Mouse (Mus musculus): Measurements from ENCODE around the gene Ulk3. TPM values are rescaled to one million over a fixed set of nuclear protein-coding genes. Genes with fewer than 3 reads are reported as not detected.

Ulk3 gene
- total RNA-seq, 2 experiments from 2014 or later, result 36.3 to 37.1 TPM

DNA sequence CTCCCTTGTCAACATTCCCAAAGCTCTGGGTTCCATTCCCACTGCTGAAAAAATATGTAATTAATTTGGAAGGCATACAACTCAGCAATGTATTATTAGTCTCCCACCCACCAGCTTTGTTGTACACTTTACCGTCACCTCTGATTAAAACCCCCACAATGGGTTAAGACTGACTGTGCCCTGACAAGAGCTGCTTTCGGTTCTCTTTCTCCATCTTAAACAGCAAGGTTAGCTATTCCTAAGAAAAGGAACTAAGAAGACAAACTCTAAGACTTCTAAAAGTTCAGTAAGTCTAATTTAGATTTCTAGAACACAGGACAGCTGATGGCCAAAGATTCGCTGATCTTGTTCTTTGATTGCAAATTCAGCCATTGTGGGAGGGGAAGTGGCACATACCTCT, 32.0 kb upstream of the Ulk3 start:
- DNase-seq (ENCODE audit: extremely low spot score in 1 of 2, low spot score in 2 of 2), result no peak
- H3K4me3 ChIP-seq, result no peak overlapping the region
- no peak overlapping the region; the same call in 1 of the 2 replicates for H3K27ac ChIP-seq
- no peak for TF ChIP-seq CTCF (IDR thresholded peaks at IDR 0.05)
- intact Hi-C loops (cut with DNase I), result no loop called here

DNA sequence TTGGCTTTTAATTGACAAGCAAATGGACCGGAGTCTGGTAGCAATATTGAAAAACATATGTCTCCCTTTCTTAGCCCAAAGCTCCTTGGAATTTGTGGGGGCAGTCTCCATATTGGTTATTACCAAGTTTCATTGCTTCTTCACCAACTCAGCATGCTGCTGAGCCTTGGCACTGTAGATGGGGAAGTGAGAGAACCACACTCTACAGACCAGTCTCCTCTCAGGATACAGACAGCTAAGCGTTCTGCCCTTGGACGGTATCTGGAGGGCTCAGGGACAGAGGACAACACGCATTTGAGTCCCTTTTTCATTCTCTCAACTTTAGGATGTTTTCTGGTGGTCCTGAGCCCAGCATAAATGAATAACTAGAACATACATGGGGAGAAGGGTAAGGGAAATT, 30.6 kb upstream of the Ulk3 start:
- Histone ChIP-seq H3K4me3 (no peak overlapping the region), H3K27ac (no peak overlapping the region)
- TF ChIP-seq CTCF (IDR thresholded peaks at IDR 0.05), result no peak
- intact Hi-C loops (cut with DNase I), result no loop called here
- no peak for DNase-seq (ENCODE audit: extremely low spot score in 1 of 2, low spot score in 2 of 2)

DNA sequence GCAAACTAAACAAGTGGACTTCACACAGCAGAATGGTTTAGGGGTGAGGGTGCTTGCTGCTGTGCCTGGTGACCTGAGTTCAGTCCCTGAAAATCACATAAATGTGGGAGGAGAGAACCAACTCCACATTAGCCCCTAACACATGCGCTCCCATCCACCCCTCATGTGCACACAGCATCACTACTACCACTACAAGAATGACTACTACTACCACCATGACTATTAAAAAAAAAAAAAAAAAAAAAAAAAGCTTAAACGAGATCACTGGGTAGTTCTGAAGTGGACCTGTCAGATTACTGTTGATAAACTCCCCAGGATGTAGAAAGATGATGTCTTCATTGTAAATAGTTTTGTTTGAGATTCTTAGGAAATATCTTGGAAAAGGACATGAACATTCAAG, 29.7 kb upstream of the Ulk3 start:
- intact Hi-C loops (cut with DNase I), result no loop called here
- Histone ChIP-seq H3K27ac (no peak overlapping the region), H3K4me3 (no peak overlapping the region)
- no peak for DNase-seq (ENCODE audit: extremely low spot score in 1 of 2, low spot score in 2 of 2)
- no peak for TF ChIP-seq CTCF (IDR thresholded peaks at IDR 0.05)

GRCm38 (mm10) chr9:57560263-57560662, 29.0 kb upstream of the Ulk3 start:
- intact Hi-C loops (cut with DNase I), result no loop called here
- TF ChIP-seq CTCF (IDR thresholded peaks at IDR 0.05), result no peak
- Histone ChIP-seq H3K4me3 (peak overlapping the region; percentile 70), H3K27ac (peak overlapping the region; percentile 96)
- no peak for DNase-seq (ENCODE audit: extremely low spot score in 1 of 2, low spot score in 2 of 2)

DNA sequence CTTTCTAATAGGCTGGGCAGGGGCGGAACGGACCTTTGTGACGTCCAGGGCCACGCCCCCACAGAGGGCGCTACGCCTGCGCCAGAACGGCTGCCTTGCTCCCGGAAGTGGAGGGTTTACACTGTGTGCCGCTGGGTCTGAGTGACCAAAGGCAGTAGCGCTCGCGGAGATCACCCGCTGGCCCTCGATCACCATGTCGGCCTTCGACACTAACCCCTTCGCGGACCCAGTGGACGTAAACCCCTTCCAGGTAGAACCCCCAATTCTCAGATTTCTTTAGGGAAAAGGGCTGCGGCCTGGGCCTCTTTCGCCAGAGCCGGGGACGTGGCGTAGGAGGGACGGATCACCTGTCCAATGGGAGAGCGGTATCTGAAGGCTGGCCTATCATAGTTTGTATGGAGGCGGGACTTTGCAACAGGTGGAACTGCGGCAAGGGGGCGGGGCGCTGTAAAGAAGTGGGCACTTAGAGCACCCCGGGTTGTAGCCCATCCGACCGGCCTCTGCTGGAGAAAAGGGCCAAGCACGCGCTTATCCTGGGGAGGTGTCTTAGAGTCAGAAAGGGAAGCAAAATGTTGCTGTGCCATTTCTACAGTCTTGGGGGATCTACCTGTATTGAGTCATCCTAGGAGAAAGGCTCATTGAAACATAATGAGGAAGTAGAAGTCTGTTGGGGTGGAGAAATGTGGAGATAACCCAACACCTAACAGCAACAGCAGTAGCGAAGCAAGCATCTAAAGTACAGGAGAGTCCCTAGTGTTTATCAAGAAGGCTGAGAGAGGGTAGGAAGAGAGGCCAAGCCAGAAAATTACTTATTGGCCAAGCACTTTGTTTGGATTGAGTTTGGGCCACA, 28.2 kb upstream of the Ulk3 start, which contains the start of gene Scamp2:
Scamp2 (plus strand) TSS at position 83 of the 850 bp plus-strand sequence.
- no peak; the same call in none of the 2 replicates for TF ChIP-seq CTCF (IDR thresholded peaks at IDR 0.05)
- intact Hi-C loops (cut with DNase I), result no loop called here
- DNase-seq (ENCODE audit: extremely low spot score in 1 of 2, low spot score in 2 of 2), result peak; percentile 92 to 95
- Histone ChIP-seq H3K4me3 (peak within 1 kb of the TSS; percentile 70), H3K27ac (peak within 1 kb of the TSS; percentile 96)

DNA sequence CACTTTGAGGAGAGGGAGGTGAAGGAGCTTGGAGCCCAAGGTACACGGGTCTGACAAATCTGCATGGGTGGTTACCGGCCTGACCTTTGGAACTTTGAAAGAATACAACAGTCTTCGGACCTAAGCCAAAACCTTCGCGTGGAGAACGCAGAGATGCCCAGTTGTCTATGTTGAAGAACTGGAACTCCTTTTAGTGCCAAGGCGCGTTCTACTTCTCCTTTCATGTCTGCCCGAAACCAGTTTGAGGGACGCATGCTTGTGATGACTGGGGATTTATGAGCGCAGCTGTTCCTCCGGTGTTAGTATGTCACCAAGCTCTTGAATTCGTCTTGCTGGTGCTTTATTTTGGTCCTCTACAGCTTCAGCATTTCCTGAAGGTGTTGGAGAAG, 27.5 kb upstream of the Ulk3 start:
- Histone ChIP-seq H3K4me3 (peak overlapping the region; percentile 70), H3K27ac (peak overlapping the region; percentile 36; the same call in 1 of the 2 replicates)
- TF ChIP-seq CTCF (IDR thresholded peaks at IDR 0.05), result no peak
- intact Hi-C loops (cut with DNase I), result no loop called here
- DNase-seq (ENCODE audit: extremely low spot score in 1 of 2, low spot score in 2 of 2), result no peak

GRCm38 (mm10) chr9:57562896-57563372, 26.3 kb upstream of the Ulk3 start:
- Histone ChIP-seq H3K27ac (peak overlapping the region; percentile 6; the same call in 1 of the 2 replicates), H3K4me3 (no peak overlapping the region; the same call in 1 of the 2 replicates)
- no peak for DNase-seq (ENCODE audit: extremely low spot score in 1 of 2, low spot score in 2 of 2)
- intact Hi-C loops (cut with DNase I), result no loop called here
- TF ChIP-seq CTCF (IDR thresholded peaks at IDR 0.05), result no peak

GRCm38 (mm10) chr9:57564609-57565008, 24.6 kb upstream of the Ulk3 start:
- H3K27ac ChIP-seq, result no peak overlapping the region
- TF ChIP-seq CTCF (IDR thresholded peaks at IDR 0.05), result no peak
- intact Hi-C loops (cut with DNase I), result no loop called here

DNA sequence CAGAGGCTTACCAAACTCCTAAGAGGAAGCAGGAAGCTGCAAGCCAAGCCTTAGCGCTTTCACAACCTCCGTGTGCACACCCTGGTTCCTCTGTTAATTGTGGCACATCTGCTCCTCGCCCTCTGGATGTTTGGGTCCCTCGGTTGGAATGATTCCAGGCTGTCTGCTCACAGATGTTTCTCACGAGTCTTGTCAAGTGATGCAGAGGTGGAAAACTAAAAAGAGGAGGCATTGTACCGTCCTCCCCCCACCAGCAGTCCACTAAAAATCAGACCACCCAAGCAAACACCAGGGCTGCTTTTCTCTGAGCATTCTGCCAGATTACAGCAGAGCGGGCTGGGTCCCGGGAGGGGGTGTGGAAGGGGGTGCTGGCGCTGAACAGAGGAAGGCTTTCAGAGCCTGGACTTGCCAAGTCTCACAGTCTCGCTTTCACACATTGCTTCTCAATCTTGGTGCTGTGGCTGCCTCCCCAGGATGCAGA, 23.5 kb upstream of the Ulk3 start:
- DNase-seq (ENCODE audit: extremely low spot score in 1 of 2, low spot score in 2 of 2), result peak; percentile 36 to 57
- no peak for TF ChIP-seq CTCF (IDR thresholded peaks at IDR 0.05)
- peak overlapping the region; percentile 65 for H3K27ac ChIP-seq
- intact Hi-C loops (cut with DNase I), result no loop called here
- H3K4me3 ChIP-seq, result no peak overlapping the region

More at GRCm38 (mm10) chr9:57564609-57565008, 24.6 kb upstream of the Ulk3 start:
- no peak for DNase-seq (ENCODE audit: extremely low spot score in 1 of 2, low spot score in 2 of 2)
- no peak overlapping the region for H3K4me3 ChIP-seq

DNA sequence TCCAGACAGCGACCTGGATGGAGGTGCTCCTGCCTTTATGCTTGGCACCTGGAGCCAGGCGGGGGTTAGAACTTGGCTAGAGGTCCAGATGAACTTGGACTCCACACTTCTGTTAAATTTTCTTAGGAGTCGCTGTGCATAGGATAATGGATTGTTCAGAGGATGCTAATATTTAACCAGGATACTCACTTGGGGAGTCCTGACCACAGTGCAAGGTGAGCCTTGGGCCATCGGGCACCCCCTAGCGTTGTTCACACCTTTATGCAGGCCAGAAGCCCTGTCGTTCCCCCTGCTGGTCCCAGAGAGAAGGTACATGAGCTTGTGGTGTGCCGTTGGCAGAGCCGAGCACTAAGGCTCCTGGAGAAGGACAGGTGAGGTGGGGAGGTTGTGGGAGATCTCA, 22.4 kb upstream of the Ulk3 start:
- peak overlapping the region; percentile 65; the same call in 1 of the 2 replicates for H3K27ac ChIP-seq
- DNase-seq (ENCODE audit: extremely low spot score in 1 of 2, low spot score in 2 of 2), result no peak
- no peak overlapping the region for H3K4me3 ChIP-seq
- peak; percentile 22 for TF ChIP-seq CTCF (IDR thresholded peaks at IDR 0.05)
- intact Hi-C loops (cut with DNase I), result no loop called here

DNA sequence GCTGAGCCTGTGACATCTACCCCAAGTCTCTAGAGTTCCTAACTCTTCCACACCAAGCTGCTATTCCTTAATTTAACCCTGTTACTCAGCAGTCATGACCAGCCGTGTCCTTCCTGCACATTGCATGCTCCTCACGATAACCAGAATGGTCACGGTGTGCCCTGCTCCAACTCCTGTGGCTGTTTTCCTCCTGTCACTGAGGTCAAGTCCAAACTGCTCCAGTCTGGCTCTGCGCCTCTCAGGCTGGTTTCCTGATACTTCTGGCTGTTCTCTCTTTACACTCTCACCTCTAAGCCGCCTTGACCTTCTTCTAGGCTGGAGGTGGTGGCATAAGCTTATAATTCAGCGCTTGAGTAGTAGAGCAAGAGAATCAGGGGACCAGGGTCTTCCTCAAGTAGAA, 20.8 kb upstream of the Ulk3 start:
- no peak overlapping the region for H3K27ac ChIP-seq
- DNase-seq (ENCODE audit: extremely low spot score in 1 of 2, low spot score in 2 of 2), result no peak
- intact Hi-C loops (cut with DNase I), result no loop called here
- no peak overlapping the region for H3K4me3 ChIP-seq
- no peak for TF ChIP-seq CTCF (IDR thresholded peaks at IDR 0.05)

- TF ChIP-seq CTCF (IDR thresholded peaks at IDR 0.05), result no peak
- H3K4me3 ChIP-seq, result no peak overlapping the region
- intact Hi-C loops (cut with DNase I), result no loop called here
- H3K27ac ChIP-seq, result no peak overlapping the region
- DNase-seq (ENCODE audit: extremely low spot score in 1 of 2, low spot score in 2 of 2), result no peak
Measured at GRCm38 (mm10) chr9:57574397-57574796, 14.9 kb upstream of the Ulk3 start.
